Mouse (Mus musculus) intestine, embryonic 16.5 days (tissue): ENCODE measurements around the gene Pik3cb. TPM values are rescaled to one million over a fixed set of nuclear protein-coding genes. Genes with fewer than 3 reads are reported as not detected.

ENCODE experiments used
- ATAC-seq: fragments of 200-750 bp; cut with Nextera tagmentation; 2 replicates; pipeline ENCODE4 v1.8.0; 2017; ENCODE audit warnings: moderate TSS enrichment, moderate library complexity
- H3K27ac ChIP-seq: fragments of 300-500 bp; sonication (generic); 2 replicates; pipeline ENCODE4 v1.5.1; 2014; ENCODE audit warnings: mild to moderate bottlenecking, low read length
- H3K27me3 ChIP-seq: fragments of 300-500 bp; sonication (generic); replicated peaks from 2 replicates; pipeline ENCODE4 v1.6.1; 2014; ENCODE audit warnings: low read length, control low read depth, mixed read lengths; ENCODE audit not compliant: control insufficient read depth, insufficient read depth
- H3K36me3 ChIP-seq: fragments of 300-500 bp; sonication (generic); 2 replicates; pipeline ENCODE4 v1.6.1; 2014; ENCODE audit warnings: low read length, control low read depth; ENCODE audit not compliant: control insufficient read depth, insufficient read depth
- H3K4me1 ChIP-seq: fragments of 300-500 bp; sonication (generic); 2 replicates; pipeline ENCODE4 v1.6.1; 2014; ENCODE audit warnings: low read length, control low read depth, mixed read lengths; ENCODE audit not compliant: control insufficient read depth, insufficient read depth
- H3K4me2 ChIP-seq: fragments of 300-500 bp; sonication (generic); 2 replicates; pipeline ENCODE4 v1.6.1; 2014; ENCODE audit warnings: low read depth, low read length, control low read depth
- H3K4me3 ChIP-seq: fragments of 300-500 bp; sonication (generic); 2 replicates; pipeline ENCODE4 v1.5.1; 2014; ENCODE audit warnings: mild to moderate bottlenecking, low read length
- H3K9ac ChIP-seq: fragments of 300-500 bp; sonication (generic); 2 replicates; pipeline ENCODE4 v1.6.1; 2014; ENCODE audit warnings: low read depth, low read length
- H3K9me3 ChIP-seq: fragments of 300-500 bp; sonication (generic); 2 replicates; pipeline ENCODE4 v1.6.1; 2016; ENCODE audit warnings: low read length, control low read depth; ENCODE audit not compliant: control insufficient read depth
- WGBS: fragments of 180-500 bp; shearing (Covaris S2); extraction: QIAGEN DNeasy Blood & Tissue Kit; methylation state at CpG from one replicate; pipeline ENCODE4 v1.1.7; 2014; 5-methylcytosine and 5-hydroxymethylcytosine counted together
- polyA plus RNA-seq: library from polyadenylated mRNA; unstranded; fragments of >200 nt; fragmentation: Nextera tagmentation; extraction: Ambion mirVana; gene quantifications from 2 replicates; pipeline ENCODE4 v1.2.1, GENCODE M21; 2015

Pik3cb gene
- polyA plus RNA-seq: 0.72 and 0.73 TPM in 2 replicates

DNA sequence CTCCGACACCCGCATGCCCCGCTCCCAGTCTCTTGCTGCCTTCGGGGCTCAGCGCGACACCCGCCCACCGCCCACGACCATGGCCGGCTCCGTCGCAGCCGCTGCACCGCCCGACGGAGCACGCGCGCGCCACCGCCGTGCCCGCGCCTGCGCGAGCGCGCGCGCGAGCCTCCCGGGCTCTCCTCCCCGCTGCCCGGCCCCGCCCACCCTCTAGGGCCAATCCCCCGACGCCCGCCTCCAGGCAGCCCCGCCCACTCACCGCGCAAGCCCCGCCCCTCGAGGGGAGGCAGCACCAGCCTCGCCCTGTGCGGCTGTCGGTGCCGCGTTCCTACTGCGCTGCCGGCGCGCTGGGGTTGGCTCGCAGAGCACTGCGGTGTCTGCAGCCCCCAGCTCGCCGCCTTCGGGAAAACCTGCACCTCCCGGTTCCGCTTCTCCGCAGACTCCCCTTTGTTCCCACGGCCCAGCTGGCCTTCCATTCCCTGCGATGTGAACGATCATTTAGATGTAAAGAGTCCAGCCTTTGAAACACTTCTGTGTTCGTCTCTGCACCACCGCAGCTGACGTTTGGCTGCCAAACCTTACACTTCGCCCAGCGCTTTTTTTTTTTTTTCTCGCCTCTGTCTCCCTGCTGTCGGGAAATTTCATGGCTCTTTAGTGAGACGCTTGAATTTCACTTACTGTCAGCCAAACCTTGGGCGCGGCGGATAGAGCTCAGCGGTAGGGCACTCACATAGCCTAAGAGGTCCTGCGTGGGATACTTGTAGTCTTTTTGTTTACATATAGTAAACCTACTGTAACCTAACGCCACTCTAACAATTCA is at the start of gene Pik3cb:
Gene Pik3cb (minus strand): TSS at position 559 of the 820 bp plus-strand sequence.
- peak within 1 kb of the TSS; percentile 85 for H3K9ac ChIP-seq
- peak; percentile 96 for ATAC-seq
- H3K4me2 ChIP-seq: peak within 1 kb of the TSS; percentile 91
- H3K27me3 ChIP-seq: no peaks in the 10 kb centered on the region
- H3K27ac ChIP-seq: peak within 1 kb of the TSS; percentile 54; the same call in 1 of the 2 replicates
- under 1% methylated on average over 69 of the region's 77 CpGs for WGBS
- no peaks in the 10 kb centered on the region for H3K9me3 ChIP-seq
- peak within 1 kb of the TSS; percentile 82 for H3K4me3 ChIP-seq
- no peaks in the 10 kb centered on the region for H3K36me3 ChIP-seq
- H3K4me1 ChIP-seq: 0 out of 2 replicates have a peak, but pooled peaks cover 2% of the 10 kb centered on the region

GRCm38 (mm10) chr9:99183043-99183670 is 42.7 kb upstream of the Pik3cb start:
- H3K27me3 ChIP-seq: no peaks in the 10 kb centered on the region
- H3K4me1 ChIP-seq: no peaks in the 10 kb centered on the region
- H3K9ac ChIP-seq: no peak overlapping the region
- no peaks in the 10 kb centered on the region for H3K36me3 ChIP-seq
- no peak overlapping the region for H3K4me2 ChIP-seq
- no peaks in the 10 kb centered on the region for H3K9me3 ChIP-seq
- H3K27ac ChIP-seq: no peak overlapping the region
- WGBS: 80% methylated on average over 8 of the region's 8 CpGs
- ATAC-seq: no peak
- H3K4me3 ChIP-seq: no peak overlapping the region

GRCm38 (mm10) chr9:99182121-99182520 is 41.7 kb upstream of the Pik3cb start:
- Histone ChIP-seq H3K4me3 (no peak overlapping the region), H3K27ac (no peak overlapping the region), H3K4me2 (no peak overlapping the region), H3K36me3 (no peaks in the 10 kb centered on the region), H3K9me3 (no peaks in the 10 kb centered on the region), H3K27me3 (no peaks in the 10 kb centered on the region), H3K4me1 (no peaks in the 10 kb centered on the region), H3K9ac (no peak overlapping the region)
- no peak for ATAC-seq
- 89% methylated on average over 7 of the region's 7 CpGs for WGBS

DNA sequence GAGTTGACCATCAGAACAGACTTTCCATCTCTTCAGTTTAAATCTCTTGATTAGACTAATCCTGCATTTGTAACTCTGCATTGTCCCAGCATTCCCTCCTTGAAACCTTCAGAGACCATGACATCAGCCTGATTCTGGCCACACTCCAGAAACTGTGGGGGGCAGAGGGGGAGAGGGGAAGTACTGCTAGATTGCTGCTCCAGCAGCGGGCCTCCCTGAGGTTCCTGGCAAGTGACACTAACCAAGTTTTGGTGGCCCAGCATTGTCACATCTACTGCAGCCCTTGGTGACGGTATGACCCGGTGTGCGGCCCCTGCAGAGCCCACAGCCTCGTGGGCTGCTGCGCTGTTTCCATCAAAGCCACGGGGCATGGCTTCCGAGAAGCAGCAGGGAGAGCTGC is 39.9 kb upstream of the Pik3cb start:
- Histone ChIP-seq H3K4me2 (no peak overlapping the region), H3K36me3 (no peaks in the 10 kb centered on the region), H3K4me3 (no peak overlapping the region), H3K9ac (no peak overlapping the region), H3K27ac (no peak overlapping the region), H3K4me1 (no peaks in the 10 kb centered on the region), H3K27me3 (no peaks in the 10 kb centered on the region), H3K9me3 (no peaks in the 10 kb centered on the region)
- 68% methylated on average over 8 of the region's 8 CpGs for WGBS
- no peak for ATAC-seq

DNA sequence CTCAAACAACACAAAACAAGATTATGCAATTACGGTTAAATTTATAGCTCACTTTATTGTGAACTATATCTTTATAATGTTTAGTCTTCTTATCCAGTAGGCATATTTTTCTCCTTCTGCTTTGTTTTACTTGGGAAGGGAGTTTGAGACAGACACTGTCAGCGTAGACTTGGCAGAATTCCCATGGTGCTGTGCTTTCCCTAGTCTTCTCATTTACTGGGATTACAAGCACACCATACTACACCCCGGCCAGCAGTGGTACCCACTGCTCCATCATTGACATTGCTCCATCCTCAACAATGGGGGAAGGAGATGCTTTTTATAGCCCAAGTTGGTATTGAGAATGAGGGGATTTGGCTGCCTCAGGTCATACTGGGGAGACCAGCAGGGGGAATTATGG is 38.3 kb upstream of the Pik3cb start:
- H3K4me1 ChIP-seq: no peaks in the 10 kb centered on the region
- ATAC-seq: no peak
- H3K36me3 ChIP-seq: no peaks in the 10 kb centered on the region
- H3K4me3 ChIP-seq: no peak overlapping the region
- 71% methylated on average over 3 of the region's 3 CpGs for WGBS
- no peak overlapping the region for H3K4me2 ChIP-seq
- H3K9ac ChIP-seq: no peak overlapping the region
- no peaks in the 10 kb centered on the region for H3K9me3 ChIP-seq
- H3K27me3 ChIP-seq: no peaks in the 10 kb centered on the region
- H3K27ac ChIP-seq: no peak overlapping the region

GRCm38 (mm10) chr9:99175774-99176173 is 35.4 kb upstream of the Pik3cb start:
- Histone ChIP-seq H3K4me3 (no peak overlapping the region), H3K27me3 (no peaks in the 10 kb centered on the region), H3K36me3 (no peaks in the 10 kb centered on the region), H3K27ac (no peak overlapping the region), H3K9me3 (no peaks in the 10 kb centered on the region), H3K4me1 (no peaks in the 10 kb centered on the region), H3K9ac (no peak overlapping the region), H3K4me2 (no peak overlapping the region)
- 80% methylated on average over 6 of the region's 6 CpGs for WGBS
- no peak for ATAC-seq

GRCm38 (mm10) chr9:99172811-99173210 is 32.4 kb upstream of the Pik3cb start:
- WGBS: 72% methylated on average over 2 of the region's 2 CpGs

GRCm38 (mm10) chr9:99171186-99171585 is 30.8 kb upstream of the Pik3cb start:
- H3K9ac ChIP-seq: no peak overlapping the region
- no peaks in the 10 kb centered on the region for H3K27me3 ChIP-seq
- no peak overlapping the region for H3K4me2 ChIP-seq
- no peaks in the 10 kb centered on the region for H3K4me1 ChIP-seq
- no peak overlapping the region for H3K27ac ChIP-seq
- H3K36me3 ChIP-seq: no peaks in the 10 kb centered on the region
- WGBS: 74% methylated on average over 10 of the region's 10 CpGs
- no peaks in the 10 kb centered on the region for H3K9me3 ChIP-seq
- ATAC-seq: no peak
- no peak overlapping the region for H3K4me3 ChIP-seq

More at GRCm38 (mm10) chr9:99172811-99173210, 32.4 kb upstream of the Pik3cb start:
- Histone ChIP-seq H3K36me3 (no peaks in the 10 kb centered on the region), H3K9me3 (no peaks in the 10 kb centered on the region), H3K4me3 (no peak overlapping the region), H3K4me2 (no peak overlapping the region), H3K9ac (no peak overlapping the region), H3K27me3 (no peaks in the 10 kb centered on the region), H3K27ac (no peak overlapping the region), H3K4me1 (no peaks in the 10 kb centered on the region)
- no peak for ATAC-seq

GRCm38 (mm10) chr9:99169029-99169428 is 28.6 kb upstream of the Pik3cb start:
- Histone ChIP-seq H3K4me3 (no peak overlapping the region), H3K27me3 (no peaks in the 10 kb centered on the region), H3K9me3 (no peaks in the 10 kb centered on the region), H3K4me2 (no peak overlapping the region), H3K9ac (no peak overlapping the region), H3K4me1 (no peaks in the 10 kb centered on the region), H3K27ac (no peak overlapping the region), H3K36me3 (no peaks in the 10 kb centered on the region)
- WGBS: 51% methylated on average over 4 of the region's 4 CpGs
- no peak for ATAC-seq
